Mouse (Mus musculus) heart, embryonic 14.5 days (tissue): Measurements from ENCODE around the gene Hagh. TPM values are rescaled to one million over a fixed set of nuclear protein-coding genes. Genes with fewer than 3 reads are reported as not detected.

Experiments used
- ATAC-seq: fragments of 200-750 bp; cut with Nextera tagmentation; 2 replicates; pipeline ENCODE4 v1.8.0; 2017; ENCODE audit warnings: low read depth, moderate TSS enrichment; ENCODE audit not compliant: insufficient number of reproducible peaks, insufficient read depth, low FRiP score
- H3K27ac ChIP-seq, 2 experiments: fragments of 200-500 bp in 1 of 2; fragments of 300-500 bp in 1 of 2; sonication (generic) in 1 of 2; replicated peaks in 1 of 2; 2 replicates each; pipeline ENCODE4 v1.5.1; 2012 to 2014; ENCODE audit warnings: low read depth in 2 of 2, low read length in 2 of 2, control low read depth in 1 of 2, mild to moderate bottlenecking in 1 of 2, mixed read lengths in 1 of 2; ENCODE audit not compliant: control insufficient read depth in 1 of 2, insufficient read depth in 1 of 2
- H3K27me3 ChIP-seq: fragments of 300-500 bp; sonication (generic); 2 replicates; pipeline ENCODE4 v1.6.1; 2014; ENCODE audit warnings: mild to moderate bottlenecking, low read length, control low read depth; ENCODE audit not compliant: control insufficient read depth, insufficient read depth
- H3K36me3 ChIP-seq: fragments of 300-500 bp; sonication (generic); 2 replicates; pipeline ENCODE4 v1.6.1; 2014; ENCODE audit warnings: mild to moderate bottlenecking, control low read depth, low read length, mixed read lengths; ENCODE audit not compliant: control insufficient read depth, insufficient read depth
- H3K4me1 ChIP-seq, 2 experiments: fragments of 200-500 bp in 1 of 2; fragments of 300-500 bp in 1 of 2; sonication (generic) in 1 of 2; 2 replicates each; pipeline ENCODE4 v1.6.1; 2012 to 2014; ENCODE audit warnings: low read length in 2 of 2, control low read depth in 1 of 2, mixed read lengths in 1 of 2; ENCODE audit not compliant: control insufficient read depth in 2 of 2, insufficient read depth in 2 of 2
- H3K4me2 ChIP-seq: fragments of 300-500 bp; sonication (generic); 2 replicates; pipeline ENCODE4 v1.6.1; 2014; ENCODE audit warnings: mild to moderate bottlenecking, low read length
- H3K4me3 ChIP-seq, 2 experiments: fragments of 200-500 bp in 1 of 2; fragments of 300-500 bp in 1 of 2; sonication (generic) in 1 of 2; 2 replicates each; pipeline ENCODE4 v1.5.1; 2012 to 2014; ENCODE audit warnings: low read length in 2 of 2, mild to moderate bottlenecking in 2 of 2, control low read depth in 1 of 2, low read depth in 1 of 2, moderate library complexity in 1 of 2; ENCODE audit not compliant: control insufficient read depth in 1 of 2, insufficient read depth in 1 of 2
- H3K9ac ChIP-seq: fragments of 300-500 bp; sonication (generic); 2 replicates; pipeline ENCODE4 v1.6.1; 2014; ENCODE audit warnings: mild to moderate bottlenecking, low read length
- H3K9me3 ChIP-seq: fragments of 300-500 bp; sonication (generic); 2 replicates; pipeline ENCODE4 v1.6.1; 2016; ENCODE audit warnings: low read length, control low read depth; ENCODE audit not compliant: control insufficient read depth
- WGBS: fragments of 180-500 bp; shearing (Covaris S2); extraction: QIAGEN DNeasy Blood & Tissue Kit; methylation state at CpG from one replicate; pipeline ENCODE4 v1.1.7; 2014; 5-methylcytosine and 5-hydroxymethylcytosine counted together
- polyA plus RNA-seq: library from polyadenylated mRNA; unstranded; fragments of >200 nt; fragmentation: Nextera tagmentation; extraction: Ambion mirVana; gene quantifications from 2 replicates; pipeline ENCODE4 v1.2.1, GENCODE M21; 2014

Hagh gene
- polyA plus RNA-seq, 1 experiment from 2014 or later = 68.4 TPM

DNA sequence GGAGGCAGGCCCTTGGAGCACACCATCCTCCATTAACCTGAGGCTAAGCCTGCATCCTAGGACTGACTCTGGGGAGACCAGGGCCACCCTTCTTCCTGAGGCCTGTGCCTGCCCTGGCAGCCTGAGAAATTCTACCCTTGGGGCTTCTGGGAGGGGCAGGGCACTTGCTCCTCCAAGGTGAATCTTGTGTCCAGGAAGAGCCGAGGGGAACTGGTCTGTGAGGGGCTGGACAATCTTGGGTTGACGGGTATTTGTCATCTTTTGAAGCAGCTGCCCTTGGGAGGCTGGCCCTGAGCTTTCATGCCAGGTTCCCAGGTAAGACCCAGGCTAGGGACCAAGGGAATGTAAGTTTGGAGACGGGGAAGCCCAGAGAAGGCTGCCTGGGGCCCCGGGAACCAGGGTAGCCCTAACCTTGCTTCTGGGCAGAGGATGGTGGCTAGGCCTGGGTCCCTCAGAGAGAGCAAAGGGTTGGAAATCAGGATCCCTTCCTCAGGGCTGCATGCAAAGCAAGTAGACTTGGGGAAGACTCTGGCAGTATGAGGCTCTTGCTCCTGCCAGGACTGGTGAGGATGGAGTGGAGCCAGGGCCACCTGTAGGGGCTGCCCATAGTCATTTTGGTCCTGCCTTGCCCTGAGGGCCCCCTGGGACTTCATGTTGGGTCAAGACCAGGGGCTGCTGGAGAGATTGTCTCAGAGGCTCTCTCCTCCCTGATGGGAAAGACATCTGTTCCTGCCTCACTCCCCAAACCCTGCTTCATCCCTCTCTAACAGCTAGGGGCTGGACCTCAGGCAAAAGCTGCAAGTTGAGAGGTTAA lies 58.3 kb downstream of the Hagh start:
- Histone ChIP-seq H3K4me1 (peaks cover 13 to 36% of the 10 kb centered on the region in 2 experiments), H3K36me3 (peaks cover 70% of the 10 kb centered on the region), H3K27ac (peak overlapping the region in 1 of 2 experiments; percentile 28; a peak in 1 of 4 replicates), H3K9me3 (no peaks in the 10 kb centered on the region), H3K27me3 (no peaks in the 10 kb centered on the region), H3K9ac (no peak overlapping the region; the same call in 1 of the 2 replicates), H3K4me2 (no peak overlapping the region), H3K4me3 (no peak overlapping the region)
- no peak for ATAC-seq
- 79% methylated on average over 4 of the region's 4 CpGs for WGBS

DNA sequence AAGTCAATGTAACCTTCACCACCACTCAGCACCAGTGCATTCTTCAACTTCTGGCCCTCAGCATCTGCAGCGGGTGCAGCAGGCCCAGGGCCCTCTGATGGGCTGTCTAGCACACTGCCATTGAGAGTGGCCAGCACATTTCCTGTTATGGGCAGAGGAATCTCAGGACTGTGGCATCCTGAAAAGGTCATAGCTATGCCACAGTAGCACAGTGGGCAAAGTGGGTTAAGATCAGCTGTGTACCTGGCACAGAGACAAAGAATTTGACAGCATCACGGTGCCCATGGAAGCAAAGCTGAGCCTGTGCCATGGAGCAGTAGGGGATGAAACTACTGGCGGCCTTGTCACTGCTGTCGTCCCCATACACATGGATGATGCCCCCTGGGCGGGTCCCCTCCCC lies 59.2 kb downstream of the Hagh start:
- ATAC-seq = 0 out of 2 replicates have a peak, but pooled peaks have one; percentile 11
- Histone ChIP-seq H3K27ac (peak overlapping the region in 1 of 2 experiments; percentile 28; a peak in 1 of 4 replicates), H3K9ac (no peak overlapping the region), H3K9me3 (no peaks in the 10 kb centered on the region), H3K4me1 (peaks cover 10 to 31% of the 10 kb centered on the region in 2 experiments), H3K36me3 (peaks cover 73% of the 10 kb centered on the region), H3K4me3 (no peak overlapping the region), H3K27me3 (no peaks in the 10 kb centered on the region), H3K4me2 (no peak overlapping the region)
- 59% methylated on average over 5 of the region's 5 CpGs for WGBS

DNA sequence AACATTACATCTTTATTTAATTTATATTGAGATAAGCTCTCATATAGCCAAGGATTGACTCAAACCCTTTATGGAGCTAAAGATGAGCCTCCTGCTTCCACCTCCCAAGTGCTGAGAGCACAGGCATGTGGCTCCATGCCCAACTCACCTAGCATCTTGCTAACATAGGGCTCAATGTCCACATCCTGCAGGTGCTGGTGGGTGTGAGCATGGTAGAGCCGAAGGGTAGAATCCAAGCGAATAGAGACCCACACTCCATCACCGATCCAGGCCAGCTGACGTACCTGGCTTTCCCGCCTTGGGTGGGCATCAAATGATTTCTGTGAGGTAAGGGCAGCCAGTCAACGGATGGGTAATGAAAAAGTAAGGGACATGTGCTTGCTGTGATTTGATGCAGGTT lies 60.1 kb downstream of the Hagh start:
- WGBS = 96% methylated on average over 6 of the region's 6 CpGs
- Histone ChIP-seq H3K36me3 (peaks cover 81% of the 10 kb centered on the region), H3K4me2 (no peak overlapping the region)

DNA sequence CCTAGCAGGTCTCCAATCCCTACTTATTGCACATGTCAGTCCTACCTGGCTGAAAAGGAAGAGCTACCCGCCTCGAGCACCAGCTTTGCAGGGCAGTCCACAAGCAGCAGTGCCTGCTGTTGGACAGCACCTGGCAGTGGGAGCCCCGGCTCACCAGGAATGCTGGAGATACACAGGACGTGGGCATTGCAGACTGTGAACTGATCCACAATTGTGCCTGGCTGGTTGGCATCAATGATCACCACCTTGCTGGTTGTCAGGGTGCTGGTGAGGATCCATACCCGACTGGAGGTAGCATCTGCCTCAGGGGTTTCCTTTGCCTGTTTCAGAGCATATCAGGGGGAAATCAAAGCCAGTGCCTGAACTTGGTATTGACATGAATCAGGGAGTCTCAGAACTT lies 62.2 kb downstream of the Hagh start:
- Histone ChIP-seq H3K4me3 (no peak overlapping the region), H3K27me3 (no peaks in the 10 kb centered on the region), H3K27ac (no peak overlapping the region), H3K36me3 (peaks cover 100% of the 10 kb centered on the region), H3K9me3 (no peaks in the 10 kb centered on the region), H3K9ac (no peak overlapping the region), H3K4me1 (peaks cover under 1 to 17% of the 10 kb centered on the region in 2 experiments), H3K4me2 (no peak overlapping the region)
- WGBS = 85% methylated on average over 5 of the region's 5 CpGs
- no peak for ATAC-seq

More for the DNA sequence above, 60.1 kb downstream of the Hagh start:
- H3K27me3 ChIP-seq = no peaks in the 10 kb centered on the region
- no peak for ATAC-seq
- peaks cover 7 to 28% of the 10 kb centered on the region in 2 experiments for H3K4me1 ChIP-seq
- H3K4me3 ChIP-seq = no peak overlapping the region
- H3K27ac ChIP-seq = no peak overlapping the region
- no peak overlapping the region for H3K9ac ChIP-seq
- H3K9me3 ChIP-seq = no peaks in the 10 kb centered on the region

DNA sequence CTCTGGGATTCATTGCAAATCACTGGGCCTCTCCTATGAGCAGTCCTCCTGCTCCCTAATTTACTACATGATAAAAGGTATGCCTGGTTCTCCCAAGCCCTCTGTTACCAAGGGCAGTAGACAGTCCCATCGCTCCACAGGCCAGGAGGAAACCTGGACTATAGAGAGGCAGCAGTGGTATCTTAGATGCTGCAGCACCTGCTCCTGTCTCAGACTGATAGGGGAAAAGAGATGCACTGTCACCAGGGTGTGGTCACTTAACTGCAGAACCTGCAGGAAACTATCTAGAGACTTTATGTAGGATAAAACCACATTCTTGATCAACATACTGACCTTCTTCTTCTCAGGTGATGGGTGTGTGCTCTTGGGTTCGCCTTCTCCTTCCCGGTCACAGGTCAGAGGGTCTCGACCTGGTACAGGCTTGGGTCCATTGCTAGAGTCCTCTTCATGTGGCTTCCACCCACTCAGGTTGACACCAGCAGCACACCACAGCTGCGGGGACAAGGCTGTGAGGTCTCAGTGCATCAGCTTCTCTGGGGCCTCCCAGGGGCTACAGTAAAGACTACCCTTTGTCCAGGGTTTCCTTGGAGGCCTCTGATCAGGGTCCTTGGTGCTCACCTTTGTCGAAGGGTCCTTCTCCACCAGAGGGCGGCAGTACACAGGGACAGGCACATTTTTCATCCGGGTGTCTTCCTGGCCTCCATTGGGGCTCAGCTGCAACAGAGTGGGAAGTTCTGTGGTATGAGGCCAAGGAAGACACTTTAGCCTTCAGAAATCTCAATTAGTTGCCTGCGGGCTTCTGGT lies 62.9 kb downstream of the Hagh start:
- Histone ChIP-seq H3K9ac (no peak overlapping the region), H3K36me3 (peaks cover 100% of the 10 kb centered on the region), H3K9me3 (no peaks in the 10 kb centered on the region), H3K4me1 (peaks cover 0 to 9% of the 10 kb centered on the region in 2 experiments; a peak in 1 of 4 replicates), H3K27me3 (no peaks in the 10 kb centered on the region), H3K4me2 (no peak overlapping the region), H3K4me3 (no peak overlapping the region), H3K27ac (no peak overlapping the region)
- WGBS = 71% methylated on average over 9 of the region's 9 CpGs
- no peak for ATAC-seq

DNA sequence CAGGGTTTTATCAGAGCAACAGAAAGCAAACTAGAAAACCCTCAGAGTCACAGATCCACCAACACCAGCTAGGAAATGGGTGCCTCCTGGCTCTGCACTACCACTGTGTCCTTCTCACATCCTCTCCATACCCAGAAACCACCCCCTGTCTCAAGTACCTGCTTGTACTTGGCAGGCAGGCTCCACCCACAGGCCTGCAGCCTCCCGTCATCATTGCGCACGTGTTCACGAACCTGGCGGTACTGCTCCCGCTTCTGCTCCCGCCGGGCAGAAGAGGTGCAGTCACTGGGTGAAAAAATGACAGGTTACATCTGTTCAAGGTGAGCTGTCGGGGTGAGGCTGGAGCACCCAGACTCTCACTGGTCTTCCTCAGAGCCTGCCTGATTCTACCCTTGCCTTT lies 63.8 kb downstream of the Hagh start:
- no peak overlapping the region for H3K4me2 ChIP-seq
- H3K9me3 ChIP-seq = no peaks in the 10 kb centered on the region
- H3K27ac ChIP-seq = no peak overlapping the region
- H3K4me3 ChIP-seq = no peak overlapping the region
- WGBS = 86% methylated on average over 9 of the region's 9 CpGs
- no peak overlapping the region for H3K9ac ChIP-seq
- H3K27me3 ChIP-seq = no peaks in the 10 kb centered on the region
- H3K36me3 ChIP-seq = peaks cover 100% of the 10 kb centered on the region
- H3K4me1 ChIP-seq = peaks cover 0 to 7% of the 10 kb centered on the region in 2 experiments; a peak in 1 of 4 replicates
- no peak for ATAC-seq

DNA sequence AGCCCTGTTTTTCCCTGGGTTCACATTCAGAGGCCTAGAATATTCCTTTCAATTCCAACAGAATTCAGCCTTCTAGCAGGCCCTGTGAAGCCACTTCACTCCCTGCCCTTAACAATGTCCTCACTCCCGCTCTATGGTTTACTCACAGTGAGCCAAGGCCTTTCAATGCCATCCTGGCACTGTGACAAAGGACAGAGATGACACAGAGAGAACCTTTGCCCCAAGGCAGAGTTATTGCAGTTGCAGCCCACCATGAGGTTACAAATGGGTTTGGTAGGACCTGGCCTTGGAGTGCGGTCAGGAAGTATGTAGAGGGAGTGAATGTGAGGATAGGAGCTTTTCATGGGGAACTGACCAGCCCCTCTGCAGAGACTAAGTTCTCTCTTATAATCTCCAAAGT lies 67.6 kb downstream of the Hagh start:
- Histone ChIP-seq H3K4me3 (no peak overlapping the region), H3K4me1 (no peaks in the 10 kb centered on the region), H3K9me3 (no peaks in the 10 kb centered on the region), H3K9ac (no peak overlapping the region), H3K4me2 (no peak overlapping the region), H3K27me3 (no peaks in the 10 kb centered on the region), H3K27ac (no peak overlapping the region), H3K36me3 (peaks cover 98% of the 10 kb centered on the region)
- ATAC-seq = no peak
- WGBS = 92% methylated on average over 2 of the region's 2 CpGs
